Mouse (Mus musculus) olfactory bulb, adult 2 months (tissue): ENCODE results near the gene Chac1. TPM values are rescaled to one million over a fixed set of nuclear protein-coding genes. Genes with fewer than 3 reads are reported as not detected.

Experiments used
- H3K27ac ChIP-seq: fragments of 200-500 bp; 2 replicates; pipeline ENCODE4 v1.5.1; 2012; ENCODE audit warnings: low read depth, low read length; ENCODE audit not compliant: insufficient read depth
- H3K4me1 ChIP-seq: fragments of 200-500 bp; 2 replicates; pipeline ENCODE4 v1.6.1; 2012; ENCODE audit warnings: low read length; ENCODE audit not compliant: control insufficient read depth, insufficient read depth
- H3K4me3 ChIP-seq: fragments of 200-500 bp; 2 replicates; pipeline ENCODE4 v1.5.1; 2012; ENCODE audit warnings: mild to moderate bottlenecking, low read depth, low read length, moderate library complexity; ENCODE audit not compliant: insufficient read depth
- CTCF ChIP-seq: fragments of 200-500 bp; IDR thresholded peaks from 2 replicates; pipeline ENCODE4 v1.5.1; 2012; ENCODE audit warnings: low read depth, mild to moderate bottlenecking, low read length, moderate library complexity; ENCODE audit not compliant: insufficient read depth
- POLR2A ChIP-seq: fragments of 200-500 bp; IDR thresholded peaks from 2 replicates; pipeline ENCODE4 v1.6.1; 2012; ENCODE audit warnings: mild to moderate bottlenecking, low read depth, low read length, moderate library complexity; ENCODE audit not compliant: insufficient read depth
- WGBS: fragments of 180-500 bp; shearing (Covaris S2); methylation state at CpG from one replicate; pipeline ENCODE4 v1.1.7; 2018; 5-methylcytosine and 5-hydroxymethylcytosine counted together
- polyA plus RNA-seq: library from polyadenylated mRNA; stranded (reverse); fragments of >200 nt; gene quantifications from 2 replicates; pipeline ENCODE4 v1.2.4, GENCODE M21; 2012; ENCODE audit warnings: low replicate concordance; ENCODE audit not compliant: missing spikeins, insufficient read depth, insufficient read length

The Chac1 gene
- not detected in 2 replicates for polyA plus RNA-seq

- 3% methylated on average over 58 of the region's 58 CpGs for WGBS
- Histone ChIP-seq H3K4me3 (peak within 1 kb of the TSS; percentile 69), H3K27ac (no peak within 1 kb of the TSS), H3K4me1 (peaks cover 11% of the 10 kb centered on the region; the same call in 1 of the 2 replicates)
- peak; percentile 66; the same call in 1 of the 2 replicates for TF ChIP-seq POLR2A
- no peak for TF ChIP-seq CTCF
Observed at GRCm38 (mm10) chr2:119350555-119351486, at the start of gene Chac1. Gene Chac1, plus strand, starts transcription at chr2:119351229.

GRCm38 (mm10) chr2:119302876-119303275, 48.2 kb upstream of the Chac1 start:
- Histone ChIP-seq H3K4me1 (peaks cover 18% of the 10 kb centered on the region), H3K27ac (no peak overlapping the region), H3K4me3 (no peak overlapping the region)
- WGBS: 68% methylated on average over 6 of the region's 6 CpGs
- no peak for TF ChIP-seq POLR2A
- TF ChIP-seq CTCF: no peak

GRCm38 (mm10) chr2:119304391-119304790, 46.6 kb upstream of the Chac1 start:
- Histone ChIP-seq H3K4me1 (peaks cover 18% of the 10 kb centered on the region), H3K27ac (no peak overlapping the region), H3K4me3 (no peak overlapping the region)
- WGBS: 56% methylated on average over 3 of the region's 3 CpGs
- TF ChIP-seq CTCF: no peak
- TF ChIP-seq POLR2A: no peak

- TF ChIP-seq POLR2A (no peak), CTCF (no peak)
- Histone ChIP-seq H3K27ac (no peak overlapping the region), H3K4me3 (no peak overlapping the region), H3K4me1 (peaks cover 16% of the 10 kb centered on the region)
- 49% methylated on average over 3 of the region's 3 CpGs for WGBS
Observed at GRCm38 (mm10) chr2:119304798-119305208, 46.2 kb upstream of the Chac1 start.

- WGBS: 66% methylated on average over 12 of the region's 12 CpGs
- Histone ChIP-seq H3K27ac (no peak overlapping the region), H3K4me1 (peaks cover 8% of the 10 kb centered on the region), H3K4me3 (no peak overlapping the region)
- no peak for TF ChIP-seq CTCF
- no peak for TF ChIP-seq POLR2A
Observed at GRCm38 (mm10) chr2:119311544-119311943, 39.5 kb upstream of the Chac1 start.

- peaks cover 8% of the 10 kb centered on the region for H3K4me1 ChIP-seq
- TF ChIP-seq CTCF: no peak
- TF ChIP-seq POLR2A: no peak
- H3K27ac ChIP-seq: no peak overlapping the region
- 62% methylated on average over 2 of the region's 2 CpGs for WGBS
- H3K4me3 ChIP-seq: no peak overlapping the region
Observed at GRCm38 (mm10) chr2:119312380-119312958, 38.6 kb upstream of the Chac1 start.

- peaks cover 8% of the 10 kb centered on the region for H3K4me1 ChIP-seq
- no peak overlapping the region for H3K4me3 ChIP-seq
- TF ChIP-seq CTCF (no peak), POLR2A (no peak)
- H3K27ac ChIP-seq: no peak overlapping the region
- 32% methylated on average over 10 of the region's 10 CpGs for WGBS
Observed at GRCm38 (mm10) chr2:119313780-119314479, 37.1 kb upstream of the Chac1 start.

- WGBS: 66% methylated on average over 12 of the region's 12 CpGs
- peaks cover 8% of the 10 kb centered on the region for H3K4me1 ChIP-seq
- H3K27ac ChIP-seq: no peak overlapping the region
- H3K4me3 ChIP-seq: no peak overlapping the region
- TF ChIP-seq POLR2A (no peak), CTCF (no peak)
Observed at GRCm38 (mm10) chr2:119314742-119315310, 36.2 kb upstream of the Chac1 start.
